Mouse (Mus musculus) kidney, embryonic 15.5 days (tissue): Measurements from ENCODE around the gene Lamc2. TPM values are rescaled to one million over a fixed set of nuclear protein-coding genes. Genes with fewer than 3 reads are reported as not detected.

Source experiments
- ATAC-seq: fragments of 200-750 bp; cut with Nextera tagmentation; replicated peaks from 2 replicates; pipeline ENCODE4 v1.8.0; 2017; ENCODE audit warnings: moderate TSS enrichment; ENCODE audit not compliant: low FRiP score
- H3K27ac ChIP-seq: fragments of 300-500 bp; sonication (generic); 2 replicates; pipeline ENCODE4 v1.5.1; 2015; ENCODE audit warnings: mild to moderate bottlenecking, inconsistent platforms
- H3K27me3 ChIP-seq: fragments of 300-500 bp; sonication (generic); 2 replicates; pipeline ENCODE4 v1.6.1; 2015; ENCODE audit warnings: inconsistent platforms
- H3K36me3 ChIP-seq: fragments of 300-500 bp; sonication (generic); 2 replicates; pipeline ENCODE4 v1.6.1; 2015; ENCODE audit warnings: inconsistent platforms
- H3K4me1 ChIP-seq: fragments of 300-500 bp; sonication (generic); 2 replicates; pipeline ENCODE4 v1.6.1; 2015; ENCODE audit warnings: inconsistent platforms
- H3K4me2 ChIP-seq: fragments of 300-500 bp; sonication (generic); 2 replicates; pipeline ENCODE4 v1.6.1; 2015; ENCODE audit warnings: moderate library complexity, mild to moderate bottlenecking, inconsistent platforms
- H3K4me3 ChIP-seq: fragments of 300-500 bp; sonication (generic); replicated peaks from 2 replicates; pipeline ENCODE4 v1.5.1; 2015; ENCODE audit warnings: mild to moderate bottlenecking, inconsistent platforms
- H3K9ac ChIP-seq: fragments of 300-500 bp; sonication (generic); 2 replicates; pipeline ENCODE4 v1.6.1; 2015; ENCODE audit warnings: mild to moderate bottlenecking, inconsistent platforms
- H3K9me3 ChIP-seq: fragments of 300-500 bp; sonication (generic); replicated peaks from 2 replicates; pipeline ENCODE4 v1.6.1; 2016; ENCODE audit warnings: inconsistent platforms
- WGBS: fragments of 180-500 bp; shearing (Covaris S2); methylation state at CpG from one replicate; pipeline ENCODE4 v1.1.7; 2015; ENCODE audit warnings: mixed read lengths; 5-methylcytosine and 5-hydroxymethylcytosine counted together
- polyA plus RNA-seq: library from polyadenylated mRNA; unstranded; fragments of >200 nt; fragmentation: Nextera tagmentation; extraction: Ambion mirVana; gene quantifications from 2 replicates; pipeline ENCODE4 v1.2.1, GENCODE M21; 2015

Gene Lamc2
- polyA plus RNA-seq, 1 experiment from 2014 or later: 42.3 TPM

DNA sequence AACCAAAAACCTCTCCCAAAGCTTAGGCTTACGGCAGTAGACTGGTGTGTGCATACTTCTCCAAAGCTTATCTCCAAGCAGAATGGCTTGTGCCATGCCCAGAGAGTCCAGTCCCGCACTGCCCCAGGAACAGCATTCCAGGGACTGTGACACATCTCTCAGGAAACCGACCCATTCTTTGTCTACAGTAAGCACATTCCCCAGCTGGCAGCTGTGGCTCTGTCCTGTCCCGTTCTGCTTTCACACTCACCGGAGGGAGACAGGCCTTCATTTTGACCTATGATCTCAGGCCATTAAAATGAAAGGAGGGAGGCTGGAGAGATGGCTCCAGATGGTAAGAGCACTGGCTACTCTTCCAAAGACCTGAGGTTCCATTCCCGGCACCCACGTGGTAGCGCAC, 15.9 kb upstream of the Lamc2 start:
- Histone ChIP-seq H3K9me3 (no peaks in the 10 kb centered on the region), H3K4me2 (no peak overlapping the region), H3K27ac (no peak overlapping the region), H3K9ac (no peak overlapping the region), H3K4me3 (no peak overlapping the region), H3K4me1 (peaks cover 21% of the 10 kb centered on the region), H3K36me3 (no peaks in the 10 kb centered on the region), H3K27me3 (no peaks in the 10 kb centered on the region)
- peak; percentile 66; the same call in 1 of the 2 replicates for ATAC-seq
- 57% methylated on average over 8 of the region's 8 CpGs for WGBS

DNA sequence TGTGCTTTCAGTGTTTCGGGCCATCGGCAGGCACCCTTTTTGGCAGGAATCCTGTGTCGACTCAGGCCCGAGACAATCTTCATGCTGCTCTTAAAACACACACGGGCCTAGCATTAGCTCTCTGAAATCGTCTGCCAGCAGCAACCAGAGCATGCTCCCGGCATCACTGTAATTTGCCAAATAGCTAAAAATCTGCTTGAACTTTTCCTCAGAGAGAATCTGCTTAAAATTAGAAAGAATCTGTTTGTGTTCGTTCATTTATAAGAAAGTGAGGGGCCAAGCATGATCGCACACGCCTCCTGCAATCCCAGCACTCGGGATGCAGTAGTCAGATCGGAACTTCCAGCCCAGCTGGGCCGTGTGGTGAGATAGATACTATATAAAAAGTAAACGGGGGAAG, 15.2 kb upstream of the Lamc2 start:
- Histone ChIP-seq H3K27ac (0 out of 2 replicates have a peak overlapping the region, but pooled peaks have one; percentile 27), H3K9me3 (no peaks in the 10 kb centered on the region), H3K9ac (no peak overlapping the region), H3K4me3 (no peak overlapping the region), H3K27me3 (no peaks in the 10 kb centered on the region), H3K4me2 (no peak overlapping the region), H3K36me3 (no peaks in the 10 kb centered on the region), H3K4me1 (peaks cover 23% of the 10 kb centered on the region)
- 51% methylated on average over 14 of the region's 14 CpGs for WGBS
- no peak for ATAC-seq

DNA sequence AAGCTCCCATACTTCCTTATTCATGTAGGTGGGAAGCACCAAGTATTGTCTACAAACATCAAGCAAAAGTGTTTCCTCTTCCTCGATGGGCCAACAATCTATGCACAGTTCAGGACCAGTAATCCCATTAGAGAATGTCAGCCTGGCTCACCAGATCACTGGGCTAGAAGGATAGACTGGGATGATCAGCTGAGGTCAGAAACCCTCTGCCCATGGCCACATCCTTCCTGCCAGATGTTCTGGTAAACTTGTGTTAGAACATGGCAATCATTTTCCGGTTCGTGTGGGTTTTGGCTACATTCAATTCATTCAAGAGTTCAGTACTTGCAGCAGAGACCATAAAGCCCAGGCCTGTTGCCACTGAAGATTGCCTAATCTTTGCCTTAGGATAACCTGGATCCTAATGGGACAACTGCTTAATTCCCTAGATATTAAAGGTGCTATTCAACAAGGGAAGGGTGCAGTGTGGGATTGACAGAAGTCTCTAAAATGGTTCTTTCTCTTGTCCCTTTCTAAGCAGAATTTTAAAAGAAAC, 11.1 kb upstream of the Lamc2 start:
- 88% methylated on average over 3 of the region's 3 CpGs for WGBS

DNA sequence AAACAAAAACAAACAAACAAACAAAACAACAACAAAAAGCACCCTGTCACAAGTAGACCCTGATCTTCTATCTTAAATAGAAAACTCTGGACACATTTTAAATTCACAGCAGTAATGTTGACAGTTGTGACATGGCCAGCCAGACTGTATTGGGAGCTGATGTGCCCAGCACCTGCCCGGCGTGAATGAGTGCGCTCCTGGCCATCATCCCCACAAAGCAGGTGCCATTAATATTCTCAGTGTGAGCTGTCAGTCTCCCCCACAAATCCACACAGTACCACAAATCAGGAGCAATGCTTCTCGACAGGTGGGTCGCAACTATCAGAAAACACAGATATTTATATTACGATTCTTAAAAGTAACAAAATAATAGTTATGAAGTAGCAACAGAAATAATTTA, 6.7 kb upstream of the Lamc2 start:
- Histone ChIP-seq H3K36me3 (no peaks in the 10 kb centered on the region), H3K4me3 (no peak overlapping the region), H3K4me1 (peaks cover 36% of the 10 kb centered on the region), H3K27ac (peak overlapping the region; percentile 93; the same call in 1 of the 2 replicates), H3K27me3 (no peaks in the 10 kb centered on the region), H3K4me2 (no peak overlapping the region), H3K9me3 (no peaks in the 10 kb centered on the region), H3K9ac (no peak overlapping the region)
- WGBS: 73% methylated on average over 6 of the region's 6 CpGs
- ATAC-seq: no peak

More for the DNA sequence above, 11.1 kb upstream of the Lamc2 start:
- Histone ChIP-seq H3K27ac (no peak overlapping the region), H3K4me2 (no peak overlapping the region), H3K27me3 (no peaks in the 10 kb centered on the region), H3K4me3 (no peak overlapping the region), H3K4me1 (peaks cover 37% of the 10 kb centered on the region), H3K36me3 (no peaks in the 10 kb centered on the region), H3K9ac (no peak overlapping the region), H3K9me3 (no peaks in the 10 kb centered on the region)
- ATAC-seq: no peak

DNA sequence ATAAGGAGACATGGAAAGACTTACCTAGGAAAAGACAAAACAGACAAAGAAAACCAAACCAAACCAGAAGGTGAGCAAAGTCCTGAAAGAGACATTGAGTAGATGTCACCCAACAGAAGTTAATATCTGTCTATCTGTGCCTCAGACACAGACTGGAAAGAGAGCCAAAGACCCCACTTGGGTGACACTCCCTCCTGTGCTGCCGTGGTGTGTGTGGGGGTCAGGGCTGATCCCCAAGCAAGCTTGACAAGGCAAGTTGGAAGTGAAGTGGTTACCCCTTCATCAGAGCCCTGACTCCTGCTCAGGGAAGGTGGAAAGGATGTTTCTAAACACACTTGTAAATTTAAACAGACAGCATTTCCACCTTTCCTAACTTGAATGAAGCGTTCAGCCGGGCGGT, 6.1 kb upstream of the Lamc2 start:
- Histone ChIP-seq H3K4me3 (no peak overlapping the region), H3K4me1 (peaks cover 37% of the 10 kb centered on the region), H3K36me3 (no peaks in the 10 kb centered on the region), H3K4me2 (no peak overlapping the region), H3K9me3 (no peaks in the 10 kb centered on the region), H3K27me3 (no peaks in the 10 kb centered on the region), H3K9ac (no peak overlapping the region), H3K27ac (peak overlapping the region; percentile 93)
- no peak for ATAC-seq
- WGBS: 57% methylated on average over 4 of the region's 4 CpGs

DNA sequence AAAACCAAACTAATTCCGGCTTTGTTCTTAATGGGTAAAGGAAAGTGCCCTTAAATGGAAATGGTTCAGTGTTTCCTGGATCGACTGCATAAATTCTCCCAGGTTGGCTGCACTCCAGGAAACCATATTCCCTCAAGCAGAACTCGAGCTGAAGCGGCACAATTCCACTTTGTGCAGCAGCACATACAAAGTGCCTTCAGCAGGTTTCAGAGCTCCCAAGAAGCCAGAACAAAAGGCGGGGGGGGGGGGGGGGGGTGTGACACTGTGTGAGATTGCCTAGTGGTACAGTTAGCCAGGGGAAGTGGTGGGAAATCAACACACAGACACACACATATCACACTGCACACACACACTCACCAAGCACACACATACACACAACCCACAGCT, 5.7 kb upstream of the Lamc2 start:
- 5% methylated on average over 5 of the region's 5 CpGs for WGBS
- Histone ChIP-seq H3K27ac (peak overlapping the region; percentile 93), H3K36me3 (no peaks in the 10 kb centered on the region), H3K4me3 (peak overlapping the region; percentile 12; the same call in 1 of the 2 replicates), H3K9ac (no peak overlapping the region), H3K27me3 (0 out of 2 replicates have a peak, but pooled peaks cover 4% of the 10 kb centered on the region), H3K4me2 (peak overlapping the region; percentile 49; the same call in 1 of the 2 replicates), H3K4me1 (peaks cover 40% of the 10 kb centered on the region), H3K9me3 (no peaks in the 10 kb centered on the region)
- peak; percentile 65 for ATAC-seq

DNA sequence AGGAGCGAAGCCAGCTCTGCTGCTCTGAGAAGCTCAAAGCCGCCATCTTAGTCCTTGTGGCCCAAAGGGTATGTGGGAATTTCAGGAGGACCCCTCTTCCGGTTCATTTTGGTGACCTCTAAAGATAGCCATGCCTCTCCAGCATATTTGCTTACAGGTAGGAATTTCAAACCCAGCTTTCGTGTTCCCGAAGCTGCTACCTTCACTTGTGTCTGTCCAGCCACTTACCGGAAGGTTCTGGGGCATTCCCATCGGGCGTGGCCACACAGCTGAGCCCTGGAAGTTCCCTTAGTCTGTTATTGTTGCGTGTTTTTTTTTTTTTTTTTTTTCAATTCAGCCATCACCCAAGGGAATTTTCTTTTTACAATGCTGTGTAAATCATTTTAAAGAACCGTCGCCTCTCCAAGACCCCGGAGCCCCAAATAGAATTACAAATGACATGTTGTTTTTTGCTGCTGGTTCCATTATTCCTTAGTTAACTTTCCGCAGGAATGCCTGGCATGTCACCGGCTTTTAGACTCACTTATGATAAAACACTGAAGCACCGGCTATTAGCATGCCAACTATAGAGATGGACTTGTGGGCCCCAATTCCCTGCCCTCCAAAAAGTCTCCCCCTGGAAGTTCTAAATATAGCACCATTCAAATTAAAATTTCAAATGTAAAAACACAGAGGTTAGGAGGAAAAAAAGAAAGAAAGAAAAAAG, 5.1 kb upstream of the Lamc2 start:
- H3K9me3 ChIP-seq: no peaks in the 10 kb centered on the region
- no peak overlapping the region for H3K9ac ChIP-seq
- H3K27me3 ChIP-seq: peaks cover 9% of the 10 kb centered on the region; the same call in 1 of the 2 replicates
- no peaks in the 10 kb centered on the region for H3K36me3 ChIP-seq
- H3K4me1 ChIP-seq: peaks cover 43% of the 10 kb centered on the region
- ATAC-seq: 0 out of 2 replicates have a peak, but pooled peaks have one; percentile 20
- peak overlapping the region; percentile 93 for H3K27ac ChIP-seq
- peak overlapping the region; percentile 49 for H3K4me2 ChIP-seq
- peak overlapping the region; percentile 12; the same call in 1 of the 2 replicates for H3K4me3 ChIP-seq
- WGBS: 34% methylated on average over 15 of the region's 15 CpGs

DNA sequence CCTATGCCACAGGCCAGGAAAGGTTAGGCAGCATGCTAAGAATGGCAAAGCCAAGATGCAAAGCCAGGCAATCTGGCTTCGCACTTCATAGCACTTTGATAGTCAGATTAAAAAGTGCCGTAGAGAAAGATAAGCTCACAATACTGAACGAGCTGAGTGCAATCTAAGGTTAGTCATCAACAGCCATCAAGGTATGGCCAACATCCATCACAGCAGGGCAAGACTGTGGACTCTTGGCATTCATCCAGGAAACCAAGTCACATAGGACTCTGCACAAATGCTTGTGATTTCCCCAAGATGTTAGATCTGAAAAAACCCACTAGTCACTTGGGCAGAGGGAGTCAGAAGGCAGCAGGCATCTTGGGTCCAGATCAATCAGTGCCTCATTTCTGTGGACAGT, 1.8 kb upstream of the Lamc2 start:
- no peak overlapping the region for H3K9ac ChIP-seq
- peaks cover 32% of the 10 kb centered on the region for H3K27me3 ChIP-seq
- H3K9me3 ChIP-seq: no peaks in the 10 kb centered on the region
- no peak overlapping the region for H3K4me3 ChIP-seq
- ATAC-seq: no peak; the same call in 1 of the 2 replicates
- peak overlapping the region; percentile 56 for H3K27ac ChIP-seq
- H3K4me2 ChIP-seq: no peak overlapping the region
- no peaks in the 10 kb centered on the region for H3K36me3 ChIP-seq
- peaks cover 46% of the 10 kb centered on the region for H3K4me1 ChIP-seq
- WGBS: 69% methylated on average over 3 of the region's 3 CpGs

DNA sequence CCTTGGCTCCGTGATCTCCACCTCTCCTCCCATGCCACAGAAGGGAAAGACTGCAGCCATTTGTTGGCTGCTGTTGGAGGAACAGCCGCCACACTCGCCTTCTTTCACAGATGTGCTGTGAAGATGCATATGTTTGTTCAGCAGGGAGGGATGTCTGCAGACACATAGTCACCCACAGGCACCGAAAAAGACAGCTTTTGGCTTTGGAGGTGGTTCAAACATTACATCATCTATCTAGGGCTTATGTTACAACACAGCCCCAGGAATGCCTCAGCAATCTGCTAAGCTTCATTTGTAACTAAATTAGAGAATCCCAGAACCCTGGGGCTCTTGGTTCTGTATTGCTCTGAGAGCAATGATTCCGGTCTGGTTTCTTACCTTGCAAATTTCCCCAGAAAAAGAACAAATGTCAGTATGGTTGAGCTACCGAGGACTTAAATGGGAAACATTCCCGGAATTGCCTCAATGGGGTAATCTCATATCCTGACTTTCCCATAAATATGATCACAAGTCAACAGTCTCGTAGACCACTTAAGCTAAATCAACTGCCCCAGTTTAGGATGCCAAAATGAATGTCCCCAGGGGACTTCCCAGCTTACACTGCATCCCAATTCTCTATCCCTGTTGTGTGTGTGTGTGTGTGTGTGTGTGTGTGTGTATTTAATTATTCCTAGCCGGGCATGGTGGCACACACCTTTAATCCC, 5.5 kb downstream of the Lamc2 start:
- H3K4me2 ChIP-seq: no peak overlapping the region
- no peaks in the 10 kb centered on the region for H3K36me3 ChIP-seq
- 55% methylated on average over 9 of the region's 9 CpGs for WGBS
- no peaks in the 10 kb centered on the region for H3K9me3 ChIP-seq
- H3K4me3 ChIP-seq: no peak overlapping the region
- no peak overlapping the region for H3K27ac ChIP-seq
- ATAC-seq: no peak
- H3K9ac ChIP-seq: no peak overlapping the region
- H3K4me1 ChIP-seq: peaks cover 5% of the 10 kb centered on the region
- peaks cover 17% of the 10 kb centered on the region for H3K27me3 ChIP-seq

DNA sequence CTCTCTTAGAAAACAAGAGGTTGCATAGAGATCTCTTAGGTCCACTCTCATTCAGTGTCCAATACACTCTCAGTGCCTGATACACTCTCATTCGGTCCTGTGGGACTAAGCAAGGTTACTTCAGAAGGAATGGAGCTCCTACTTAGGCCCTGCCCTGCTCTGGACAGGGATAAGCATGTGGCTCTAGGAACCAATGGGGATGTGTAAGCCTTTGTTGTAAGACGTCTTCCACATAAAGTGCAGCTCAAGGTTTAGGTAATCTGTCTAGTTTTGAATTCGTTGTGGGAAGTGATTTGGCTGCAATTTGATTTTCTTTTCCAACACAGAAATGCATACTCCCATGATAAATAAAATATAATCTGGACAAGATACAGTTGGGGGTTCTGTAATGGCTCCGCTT, 6.1 kb downstream of the Lamc2 start:
- Histone ChIP-seq H3K27ac (no peak overlapping the region), H3K4me1 (0 out of 2 replicates have a peak, but pooled peaks cover 5% of the 10 kb centered on the region), H3K36me3 (no peaks in the 10 kb centered on the region), H3K27me3 (peaks cover 11% of the 10 kb centered on the region; the same call in 1 of the 2 replicates), H3K9ac (no peak overlapping the region), H3K4me2 (no peak overlapping the region), H3K4me3 (no peak overlapping the region), H3K9me3 (no peaks in the 10 kb centered on the region)
- WGBS: 80% methylated on average over 4 of the region's 4 CpGs
- ATAC-seq: no peak

DNA sequence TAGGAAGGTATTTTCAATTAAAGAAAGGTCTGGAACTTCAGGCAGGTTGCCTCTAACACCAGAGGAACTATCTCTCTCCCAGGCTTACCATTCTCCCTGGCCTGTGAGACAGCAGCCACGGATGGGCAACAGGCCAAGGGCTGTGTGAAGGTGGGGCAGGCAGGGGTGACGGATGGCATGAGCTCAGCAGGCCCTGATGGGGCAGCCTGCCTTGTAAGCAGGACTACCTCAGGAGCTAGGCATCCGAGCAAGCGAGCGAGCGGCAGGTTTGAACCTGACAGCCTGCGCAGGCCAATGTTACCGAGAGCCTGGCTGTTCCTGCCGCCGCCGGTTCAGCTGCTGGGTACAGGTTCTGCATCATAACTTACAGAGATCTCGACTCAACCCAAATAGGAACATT, 11.4 kb downstream of the Lamc2 start:
- Histone ChIP-seq H3K9ac (no peak overlapping the region), H3K36me3 (no peaks in the 10 kb centered on the region), H3K4me1 (peaks cover 40% of the 10 kb centered on the region), H3K4me2 (no peak overlapping the region), H3K4me3 (no peak overlapping the region), H3K27ac (peak overlapping the region; percentile 29; the same call in 1 of the 2 replicates), H3K9me3 (no peaks in the 10 kb centered on the region), H3K27me3 (no peaks in the 10 kb centered on the region)
- peak; percentile 75 for ATAC-seq
- WGBS: 51% methylated on average over 12 of the region's 12 CpGs

DNA sequence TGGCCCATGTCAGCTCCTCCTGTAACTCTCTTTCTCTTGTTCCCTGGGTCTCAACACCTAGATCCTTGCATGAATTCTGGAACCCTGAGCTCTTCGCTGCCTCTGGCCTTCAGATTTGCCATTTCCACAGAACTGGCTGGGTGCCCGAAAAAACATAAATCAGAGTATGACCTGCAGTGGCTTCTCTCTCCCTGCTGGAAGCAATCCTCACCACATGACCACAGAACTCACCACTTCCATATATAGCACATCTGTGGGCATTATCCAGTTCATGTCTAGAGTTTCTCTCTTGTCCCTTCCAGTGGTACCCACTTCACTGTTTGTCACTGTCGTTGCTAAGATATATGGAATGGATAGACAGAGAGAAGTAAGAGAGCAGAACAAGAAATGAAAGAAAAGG, 13.0 kb downstream of the Lamc2 start:
- no peak overlapping the region for H3K4me2 ChIP-seq
- 47% methylated on average over 3 of the region's 3 CpGs for WGBS
- no peaks in the 10 kb centered on the region for H3K9me3 ChIP-seq
- H3K4me1 ChIP-seq: peaks cover 40% of the 10 kb centered on the region
- ATAC-seq: no peak; the same call in 1 of the 2 replicates
- H3K36me3 ChIP-seq: no peaks in the 10 kb centered on the region
- no peak overlapping the region for H3K9ac ChIP-seq
- no peaks in the 10 kb centered on the region for H3K27me3 ChIP-seq
- peak overlapping the region; percentile 84 for H3K27ac ChIP-seq
- H3K4me3 ChIP-seq: no peak overlapping the region
